Mouse (Mus musculus): ENCODE measurements around the gene Vmn2r44. TPM values are rescaled to one million over a fixed set of nuclear protein-coding genes. Genes with fewer than 3 reads are reported as not detected.
"Not testable (repeated sequence)": the region's sequence is repeated elsewhere in the genome, so short reads cannot be mapped to it uniquely, and the experiment has no call there.

Vmn2r44 gene
- polyA plus RNA-seq (2014; fragmentation: Nextera tagmentation; extraction: Ambion mirVana), result not detected in 2 replicates

DNA sequence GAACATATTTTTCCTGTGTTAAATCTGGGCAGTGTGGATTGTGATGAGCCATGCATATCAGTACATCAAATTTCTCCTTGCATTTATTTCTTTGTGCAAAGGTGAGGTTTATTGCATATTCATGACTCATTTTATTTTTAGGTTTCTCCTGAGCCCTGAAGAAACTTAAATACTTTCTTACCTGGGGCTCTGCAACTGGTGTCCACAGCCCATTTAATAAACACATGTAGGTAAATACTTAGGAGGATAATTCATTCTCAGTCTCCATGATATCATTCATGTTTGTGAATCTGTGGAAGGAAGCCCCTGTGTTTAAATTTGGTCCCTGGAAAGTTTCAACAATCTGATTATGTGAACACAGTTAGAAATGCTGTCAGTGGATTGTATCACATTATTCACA is at the start of gene Vmn2r44:
Gene Vmn2r44, minus strand, starts transcription at position 101 of the 400 bp plus-strand sequence.
- not testable (repeated sequence) for H3K27ac ChIP-seq (ENCODE audit: low read depth); DNase-seq; H3K9me3 ChIP-seq (ENCODE audit: low read depth, low read length); H3K9ac ChIP-seq; H3K4me3 ChIP-seq (ENCODE audit: low read depth, low read length); H3K4me2 ChIP-seq; ATAC-seq (ENCODE audit: insufficient read depth); H3K27me3 ChIP-seq (ENCODE audit: insufficient read depth, low read length); H3K4me1 ChIP-seq (ENCODE audit: insufficient read depth); H3K36me3 ChIP-seq (ENCODE audit: insufficient read depth)

GRCm38 (mm10) chr7:8357879-8358278 is 25.3 kb downstream of the Vmn2r44 start:
- not testable (repeated sequence) for H3K9ac ChIP-seq; DNase-seq; H3K4me1 ChIP-seq (ENCODE audit: insufficient read depth); H3K4me3 ChIP-seq (ENCODE audit: low read depth, low read length); H3K27me3 ChIP-seq (ENCODE audit: insufficient read depth, low read length); H3K4me2 ChIP-seq; H3K27ac ChIP-seq (ENCODE audit: low read depth); H3K9me3 ChIP-seq (ENCODE audit: low read depth, low read length); ATAC-seq (ENCODE audit: insufficient read depth); H3K36me3 ChIP-seq (ENCODE audit: insufficient read depth)
- 90% methylated on average over 11 of the region's 11 CpGs for WGBS

Other genes with a start within 250 kb of the Vmn2r44 start
- gene Vmn2r41, start 221.7 kb downstream of the Vmn2r44 start, polyA plus RNA-seq (2014; fragmentation: Nextera tagmentation; extraction: Ambion mirVana), result not detected in 2 replicates
- gene Vmn2r42, start 183.0 kb downstream of the Vmn2r44 start, polyA plus RNA-seq (2014; fragmentation: Nextera tagmentation; extraction: Ambion mirVana), result not detected in 2 replicates
- gene Vmn2r43, start 122.7 kb downstream of the Vmn2r44 start, polyA plus RNA-seq (2014; fragmentation: Nextera tagmentation; extraction: Ambion mirVana), result not detected in 2 replicates
- not detected in 2 replicates for gene Vmn2r45, start 105.7 kb upstream of the Vmn2r44 start, polyA plus RNA-seq (2014; fragmentation: Nextera tagmentation; extraction: Ambion mirVana)

All from lung, embryonic 14.5 days (tissue).